8 mouse cellular contexts compared by ENCODE assay signal in the genomic region with DNA sequence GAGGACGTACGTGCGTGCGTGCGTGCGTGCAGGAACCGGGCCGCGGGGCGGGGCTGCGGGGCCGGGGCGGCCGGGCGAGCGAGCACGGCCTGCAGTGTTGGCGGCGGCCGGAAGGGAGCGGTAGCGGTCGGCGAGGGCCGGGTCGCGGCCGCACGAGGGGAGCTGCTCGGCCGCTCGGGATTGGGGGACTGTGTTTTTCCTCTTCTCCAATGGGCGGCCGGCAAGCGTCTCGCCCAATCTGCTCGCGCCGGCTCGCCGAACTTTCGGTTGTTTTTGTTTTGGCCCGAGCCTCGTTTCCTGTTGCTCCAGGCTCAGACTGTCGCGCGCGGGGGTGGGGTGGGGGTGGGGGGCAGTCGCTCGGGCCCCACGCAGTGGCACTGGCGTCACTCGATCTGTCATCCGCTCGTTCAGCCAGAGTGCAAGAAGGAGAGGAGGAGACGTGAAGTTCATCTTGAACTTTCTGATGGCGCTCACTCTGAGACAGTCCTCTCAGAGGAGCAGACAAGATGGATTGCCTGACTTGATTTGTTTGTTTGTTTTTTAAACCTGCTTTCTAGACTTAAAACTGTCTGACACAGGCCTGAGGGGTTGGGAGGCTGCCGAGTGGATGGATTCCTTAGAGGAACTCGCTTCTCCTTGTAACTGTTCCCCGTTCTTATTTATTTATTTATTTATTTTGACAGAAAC. TPM values are rescaled to one million over a fixed set of nuclear protein-coding genes. Genes with fewer than 3 reads are reported as not detected.
A peak's percentile ranks its signal among the peaks of the same experiment; 100 is the strongest.
DNase-seq lines count a peak whose midpoint lies in the region; ATAC-seq and TF ChIP-seq lines count a peak whose summit lies in the region.

No protein-coding gene starts in this region.

- H3ac ChIP-seq in myocyte (ENCODE audit: control insufficient read depth, insufficient read length), result peak overlapping the region; percentile 72

- no peaks in the 10 kb centered on the region for H3K9me3 ChIP-seq in embryonic facial prominence, embryonic 12.5 days
- H3K9me3 ChIP-seq in liver, embryonic 12.5 days (replicated peaks), result no peaks in the 10 kb centered on the region
- no peaks in the 10 kb centered on the region for H3K9me3 ChIP-seq in stomach, embryonic 14.5 days (ENCODE audit: control insufficient read depth, low read depth, low read length)

- WGBS in embryonic facial prominence, embryonic 12.5 days, result under 1% methylated on average over 60 of the region's 60 CpGs
- 2% methylated on average over 47 of the region's 60 CpGs for WGBS in liver, embryonic 12.5 days (ENCODE audit: insufficient replicate concordance)
- 1% methylated on average over 55 of the region's 60 CpGs for WGBS in stomach, embryonic 14.5 days

- peaks cover 49% of the 10 kb centered on the region for H3K79me2 ChIP-seq in myocyte (ENCODE audit: control insufficient read depth, insufficient read depth)

- peak overlapping the region; percentile 100 for H3K9ac ChIP-seq in embryonic facial prominence, embryonic 12.5 days
- peak overlapping the region; percentile 99 for H3K9ac ChIP-seq in liver, embryonic 12.5 days
- peak overlapping the region; percentile 98 for H3K9ac ChIP-seq in stomach, embryonic 14.5 days (replicated peaks; ENCODE audit: low read depth, low read length)

- DNase-seq in B cell, adult 2 months, result peak; percentile 94 to 96
- DNase-seq in adrenal gland, postnatal 4 days (ENCODE audit: low spot score in 2 of 2), result peak; percentile 85 to 88
- DNase-seq in heart, adult 9 months (ENCODE audit: low spot score in 2 of 2), result peak; percentile 91 to 92
- DNase-seq in kidney, adult 9 months, result peak; percentile 93

- peak overlapping the region; percentile 100 for H3K27ac ChIP-seq in embryonic facial prominence, embryonic 12.5 days
- peak overlapping the region; percentile 99 for H3K27ac ChIP-seq in liver, embryonic 12.5 days
- H3K27ac ChIP-seq in stomach, embryonic 14.5 days (ENCODE audit: low read length), result peak overlapping the region; percentile 100

- peak overlapping the region; percentile 86 for H3K4me2 ChIP-seq in embryonic facial prominence, embryonic 12.5 days (replicated peaks)
- H3K4me2 ChIP-seq in liver, embryonic 12.5 days, result peak overlapping the region; percentile 98
- H3K4me2 ChIP-seq in myocyte (ENCODE audit: low read depth), result peak overlapping the region; percentile 87
- H3K4me2 ChIP-seq in stomach, embryonic 14.5 days (replicated peaks; ENCODE audit: low read depth, low read length), result peak overlapping the region; percentile 77

- peak; percentile 85 for ATAC-seq in embryonic facial prominence, embryonic 12.5 days (ENCODE audit: insufficient number of reproducible peaks, insufficient read depth, low FRiP score, low TSS enrichment)
- ATAC-seq in liver, embryonic 12.5 days, result peak; percentile 93
- ATAC-seq in stomach, embryonic 14.5 days (ENCODE audit: insufficient number of reproducible peaks, insufficient read depth, low FRiP score, low read depth), result peak; percentile 92

- H3K36me3 ChIP-seq in embryonic facial prominence, embryonic 12.5 days, result 0 out of 2 replicates have a peak, but pooled peaks cover 4% of the 10 kb centered on the region
- H3K36me3 ChIP-seq in liver, embryonic 12.5 days, result peaks cover 8% of the 10 kb centered on the region
- no peaks in the 10 kb centered on the region for H3K36me3 ChIP-seq in myocyte (ENCODE audit: control insufficient read depth, insufficient read depth)
- no peaks in the 10 kb centered on the region for H3K36me3 ChIP-seq in stomach, embryonic 14.5 days (ENCODE audit: control insufficient read depth, insufficient read depth, low read length)

- peak overlapping the region; percentile 94 for H3K4me3 ChIP-seq in embryonic facial prominence, embryonic 12.5 days
- peak overlapping the region; percentile 93 for H3K4me3 ChIP-seq in liver, embryonic 12.5 days
- H3K4me3 ChIP-seq in myocyte, result peak overlapping the region; percentile 56
- H3K4me3 ChIP-seq in stomach, embryonic 14.5 days (ENCODE audit: low read depth, low read length), result peak overlapping the region; percentile 97

- peaks cover 20% of the 10 kb centered on the region for H3K4me1 ChIP-seq in embryonic facial prominence, embryonic 12.5 days
- peaks cover 15% of the 10 kb centered on the region for H3K4me1 ChIP-seq in liver, embryonic 12.5 days
- peaks cover 2% of the 10 kb centered on the region; the same call in 1 of the 2 replicates for H3K4me1 ChIP-seq in stomach, embryonic 14.5 days (ENCODE audit: control insufficient read depth, insufficient read depth, low read length)

- H3K27me3 ChIP-seq in embryonic facial prominence, embryonic 12.5 days, result no peaks in the 10 kb centered on the region
- peaks cover 26% of the 10 kb centered on the region for H3K27me3 ChIP-seq in liver, embryonic 12.5 days (replicated peaks)
- no peaks in the 10 kb centered on the region for H3K27me3 ChIP-seq in myocyte (ENCODE audit: control insufficient read depth, insufficient read depth, insufficient read length)
- no peaks in the 10 kb centered on the region for H3K27me3 ChIP-seq in stomach, embryonic 14.5 days (ENCODE audit: control insufficient read depth, insufficient read depth, low read length)

- peak; percentile 43 for TF ChIP-seq POLR2A in myocyte (IDR thresholded peaks at IDR 0.05; ENCODE audit: insufficient read length, low read depth)

TF ChIP-seq in myocyte, 11 proteins besides CTCF, POLR2A, EP300 and RAD21:
- TF ChIP-seq USF1 (IDR thresholded peaks at IDR 0.05; ENCODE audit: low read depth) (no peak), MYOD1 (IDR thresholded peaks at IDR 0.05; ENCODE audit: control insufficient read depth in 1 of 3, insufficient read length in 2 of 3, low read depth in 2 of 3) (no peak), SRF (IDR thresholded peaks at IDR 0.05; ENCODE audit: control insufficient read depth, insufficient read length, low read depth) (no peak), CEBPB (IDR thresholded peaks at IDR 0.05; ENCODE audit: insufficient read depth, poor library complexity, severe bottlenecking) (no peak), MAX (IDR thresholded peaks at IDR 0.05; ENCODE audit: low read depth) (no peak), REST (IDR thresholded peaks at IDR 0.05; ENCODE audit: insufficient read depth, insufficient read length) (no peak), E2F4 (IDR thresholded peaks at IDR 0.05; ENCODE audit: insufficient read depth) (no peak), POLR2AphosphoS2 (IDR thresholded peaks at IDR 0.05; ENCODE audit: insufficient read length, low read depth) (no peak), TCF12 (IDR thresholded peaks at IDR 0.05; ENCODE audit: insufficient read depth, poor library complexity, severe bottlenecking) (no peak), TCF3 (IDR thresholded peaks at IDR 0.05; ENCODE audit: insufficient read length, low read depth) (no peak), MYOG (IDR thresholded peaks at IDR 0.05; ENCODE audit: control insufficient read depth in 1 of 3, insufficient read depth in 1 of 3, insufficient read length in 2 of 3, low read depth in 2 of 3) (no peak)

RNA-seq across cellular contexts. Expression of a gene that starts 1.6 kb away (rescaled TPM):
- total RNA-seq in adrenal gland, postnatal 4 days (2021), result 10 to 100 TPM; 69.7 to 70.8 TPM
- polyA plus RNA-seq in embryonic facial prominence, embryonic 12.5 days (2016; fragmentation: Nextera tagmentation; extraction: Ambion mirVana), result 42.2 TPM in 2 replicates
- 12.5 and 13.4 TPM in 2 replicates for polyA plus RNA-seq in liver, embryonic 12.5 days (2016; fragmentation: Nextera tagmentation; extraction: Ambion mirVana)
- 8.0 TPM for polyA plus RNA-seq in myocyte (2012; fragmentation: generic; extraction: Trizol)
- 40.3 and 41.5 TPM in 2 replicates for polyA plus RNA-seq in stomach, embryonic 14.5 days (2014; fragmentation: Nextera tagmentation; extraction: Ambion mirVana)

Comparison
In these comparisons a context has a peak if more than half of its experiments do, and no peak if none do; other contexts are left out.
1. Peak in every context shown above with its lines: DNase-seq, ATAC-seq, H3K4me3 ChIP-seq and H3K27ac ChIP-seq.